Mouse (Mus musculus) liver, embryonic 14.5 days (tissue): ENCODE results near the gene Sf3b4. TPM values are rescaled to one million over a fixed set of nuclear protein-coding genes. Genes with fewer than 3 reads are reported as not detected.

ENCODE experiments used
- ATAC-seq: fragments of 200-750 bp; cut with Nextera tagmentation; 2 replicates; pipeline ENCODE4 v1.8.0; 2017; ENCODE audit warnings: moderate number of reproducible peaks, mild to moderate bottlenecking, moderate library complexity; ENCODE audit not compliant: insufficient read depth
- DNase-seq, 3 experiments: peaks; one replicate each; pipeline ENCODE4 v3.0.0-alpha.2; 2012 to 2013; ENCODE audit warnings: low read depth in 3 of 3, low spot score in 3 of 3
- H3K27ac ChIP-seq: fragments of 300-500 bp; sonication (generic); 2 replicates; pipeline ENCODE4 v1.5.1; 2014; ENCODE audit warnings: moderate library complexity, mild to moderate bottlenecking, control low read depth, inconsistent platforms
- H3K27me3 ChIP-seq: fragments of 300-500 bp; sonication (generic); 2 replicates; pipeline ENCODE4 v1.6.1; 2014; ENCODE audit warnings: mild to moderate bottlenecking, low read length, moderate library complexity; ENCODE audit not compliant: control insufficient read depth, insufficient read depth
- H3K36me3 ChIP-seq: fragments of 300-500 bp; sonication (generic); replicated peaks from 2 replicates; pipeline ENCODE4 v1.6.1; 2014; ENCODE audit warnings: low read depth; ENCODE audit not compliant: control insufficient read depth, insufficient read depth
- H3K4me1 ChIP-seq, 2 experiments: fragments of 200-500 bp in 1 of 2; fragments of 300-500 bp in 1 of 2; sonication (generic) in 1 of 2; replicated peaks; 2 replicates each; pipeline ENCODE4 v1.6.1; 2012 to 2014; ENCODE audit warnings: antibody characterized with exemption in 1 of 2, inconsistent platforms in 1 of 2, low read length in 1 of 2; ENCODE audit not compliant: control insufficient read depth in 2 of 2, insufficient read depth in 2 of 2
- H3K4me2 ChIP-seq: fragments of 300-500 bp; sonication (generic); 2 replicates; pipeline ENCODE4 v1.6.1; 2014; ENCODE audit warnings: low read depth, mild to moderate bottlenecking, control low read depth, moderate library complexity
- H3K4me3 ChIP-seq, 2 experiments: fragments of 200-500 bp in 1 of 2; fragments of 300-500 bp in 1 of 2; sonication (generic) in 1 of 2; 2 replicates each; pipeline ENCODE4 v1.5.1; 2012 to 2014; ENCODE audit warnings: low read depth in 2 of 2, low read length in 2 of 2, mild to moderate bottlenecking in 2 of 2, control low read depth in 1 of 2, inconsistent platforms in 1 of 2, moderate library complexity in 1 of 2; ENCODE audit not compliant: insufficient read depth in 1 of 2
- H3K9ac ChIP-seq: fragments of 300-500 bp; sonication (generic); replicated peaks from 2 replicates; pipeline ENCODE4 v1.6.1; 2014; ENCODE audit warnings: mild to moderate bottlenecking, control low read depth, moderate library complexity
- H3K9me3 ChIP-seq: fragments of 300-500 bp; sonication (generic); 2 replicates; pipeline ENCODE4 v1.6.1; 2016; ENCODE audit warnings: low read length, mixed read lengths; ENCODE audit not compliant: control insufficient read depth
- CTCF ChIP-seq: IDR thresholded peaks from 2 replicates; pipeline ENCODE4 v1.5.1; 2016; ENCODE audit warnings: antibody characterized with exemption, low read depth, control low read depth
- EP300 ChIP-seq: IDR thresholded peaks from 2 replicates; pipeline ENCODE4 v1.6.1; 2016; ENCODE audit warnings: antibody characterized with exemption, low read depth
- WGBS: fragments of 180-500 bp; shearing (Covaris S2); extraction: QIAGEN DNeasy Blood & Tissue Kit; methylation state at CpG from one replicate; pipeline ENCODE4 v1.1.7; 2014; ENCODE audit not compliant: insufficient replicate concordance; 5-methylcytosine and 5-hydroxymethylcytosine counted together
- polyA plus RNA-seq, 2 experiments: library from polyadenylated mRNA; depleted of rRNA in 1 of 2; stranded (reverse) in 1 of 2; unstranded in 1 of 2; fragments of >200 nt; fragmentation: Nextera tagmentation in 1 of 2; extraction: Ambion mirVana in 1 of 2; gene quantifications; 2 replicates each; pipeline versions ENCODE4 v1.2.1 to v1.2.3; 2012 to 2014

The Sf3b4 gene
- polyA plus RNA-seq (2012; rRNA removed) = 48.2 and 54.2 TPM in 2 replicates
- 75.4 and 83.8 TPM in 2 replicates for polyA plus RNA-seq (2014; fragmentation: Nextera tagmentation; extraction: Ambion mirVana)

DNA sequence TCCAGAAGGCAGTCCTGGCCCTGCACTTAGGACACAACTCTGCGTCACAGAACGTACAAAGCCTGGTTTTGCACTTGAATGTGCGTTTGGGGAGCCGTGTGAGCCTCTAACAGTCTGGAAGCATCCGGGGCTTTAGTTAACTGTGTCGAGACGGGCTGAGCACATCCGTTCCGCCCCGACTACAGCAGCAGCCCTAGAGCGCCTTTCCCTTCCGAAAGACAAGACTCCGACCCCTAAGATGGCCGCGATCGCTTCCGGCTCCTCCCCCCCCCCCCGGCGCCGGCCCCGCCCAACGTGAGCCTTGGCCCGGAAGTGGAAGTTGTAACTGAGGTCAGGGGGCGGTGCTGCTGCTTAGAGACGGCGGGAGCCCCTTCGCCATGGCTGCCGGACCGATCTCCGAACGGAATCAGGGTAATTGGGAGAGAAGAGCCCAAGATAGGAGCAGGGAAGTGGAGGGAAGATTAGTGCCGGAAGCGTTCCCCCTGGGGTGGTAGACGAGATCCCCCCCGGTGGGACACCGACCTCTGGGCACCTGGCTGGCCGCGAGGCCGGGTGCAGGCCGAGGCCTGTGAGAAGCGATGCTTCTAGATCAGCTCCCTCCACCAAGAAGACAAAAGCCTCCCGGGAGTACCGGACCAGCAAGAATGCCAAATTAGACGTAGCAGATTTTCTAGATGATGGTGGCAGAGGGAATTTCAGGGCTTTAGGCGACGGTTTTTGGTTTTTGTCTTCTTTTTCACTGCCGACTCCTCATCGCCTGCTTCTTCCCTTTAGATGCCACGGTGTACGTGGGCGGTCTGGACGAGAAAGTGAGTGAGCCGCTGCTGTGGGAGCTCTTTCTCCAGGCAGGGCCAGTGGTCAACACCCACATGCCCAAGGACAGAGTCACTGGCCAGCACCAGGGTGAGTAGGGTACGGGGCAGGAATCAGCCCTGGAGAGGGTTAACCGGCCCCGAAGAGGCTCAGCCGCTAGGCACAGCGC, at the start of gene Sf3b4:
Sf3b4 (plus strand) TSS at position 136 of the 982 bp plus-strand sequence.
- Histone ChIP-seq H3K4me3 (peak within 1 kb of the TSS; percentile 65 to 93), H3K9me3 (no peaks in the 10 kb centered on the region), H3K4me1 (peaks cover 7 to 12% of the 10 kb centered on the region in 2 experiments; a peak in 3 of 4 replicates), H3K4me2 (peak within 1 kb of the TSS; percentile 94), H3K27ac (peak within 1 kb of the TSS; percentile 92), H3K9ac (peak within 1 kb of the TSS; percentile 90), H3K27me3 (no peaks in the 10 kb centered on the region), H3K36me3 (peaks cover 32% of the 10 kb centered on the region)
- no peak for TF ChIP-seq CTCF
- TF ChIP-seq EP300 = no peak; the same call in none of the 2 replicates
- WGBS = under 1% methylated on average over 58 of the region's 58 CpGs
- ATAC-seq (peak; percentile 90), DNase-seq (peak; percentile 79 to 90 (median 82))

DNA sequence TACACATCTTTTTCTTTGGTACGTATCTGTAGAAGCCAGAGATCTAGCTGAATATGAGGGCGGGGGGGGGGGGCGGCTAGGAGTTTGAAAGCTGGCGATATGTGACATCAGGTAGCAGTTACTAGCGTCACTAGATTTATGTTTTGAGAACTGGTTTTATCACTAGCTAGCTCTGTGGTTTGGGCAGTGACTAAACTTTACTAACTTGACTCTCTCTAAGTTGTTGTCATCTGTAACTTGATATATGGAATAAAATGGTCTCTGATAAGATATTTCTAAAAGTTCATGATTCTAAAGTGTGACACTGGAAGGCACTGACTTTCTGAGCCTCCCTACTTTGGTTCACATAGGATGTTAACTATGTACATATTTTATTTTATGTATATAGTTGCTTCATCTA, 47.9 kb upstream of the Sf3b4 start:
- Histone ChIP-seq H3K27me3 (no peaks in the 10 kb centered on the region), H3K36me3 (no peaks in the 10 kb centered on the region; the same call in 1 of the 2 replicates), H3K9ac (no peak overlapping the region), H3K4me2 (no peak overlapping the region), H3K27ac (no peak overlapping the region), H3K4me3 (no peak overlapping the region), H3K4me1 (no peaks in the 10 kb centered on the region), H3K9me3 (no peaks in the 10 kb centered on the region)
- ATAC-seq (no peak), DNase-seq (no peak)
- TF ChIP-seq EP300 = no peak
- TF ChIP-seq CTCF = no peak
- 70% methylated on average over 5 of the region's 5 CpGs for WGBS

DNA sequence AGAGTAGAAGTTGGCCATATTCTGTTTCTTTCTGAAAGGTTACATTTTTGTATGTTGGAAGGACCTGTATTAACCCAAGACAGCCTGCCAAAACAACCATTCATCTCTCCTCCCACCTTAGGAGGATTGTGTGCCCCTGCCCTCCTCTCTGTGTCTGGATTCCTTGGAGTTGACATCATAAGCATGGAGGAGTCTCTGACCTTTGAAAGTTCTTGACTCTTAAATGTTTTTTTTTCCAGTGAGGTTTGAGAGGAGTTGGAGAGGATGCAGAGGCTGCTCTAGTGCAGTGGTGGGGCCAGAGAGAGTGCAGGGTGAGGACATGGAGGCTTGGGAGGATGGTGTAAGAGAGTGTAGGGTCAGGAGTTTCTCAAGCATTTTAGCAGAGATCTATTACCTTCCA, 44.0 kb upstream of the Sf3b4 start:
- Histone ChIP-seq H3K4me2 (no peak overlapping the region), H3K4me3 (no peak overlapping the region), H3K9ac (no peak overlapping the region), H3K4me1 (no peaks in the 10 kb centered on the region), H3K9me3 (no peaks in the 10 kb centered on the region), H3K27me3 (no peaks in the 10 kb centered on the region), H3K27ac (no peak overlapping the region), H3K36me3 (no peaks in the 10 kb centered on the region)
- DNase-seq (no peak), ATAC-seq (no peak)
- TF ChIP-seq CTCF (no peak), EP300 (no peak)

DNA sequence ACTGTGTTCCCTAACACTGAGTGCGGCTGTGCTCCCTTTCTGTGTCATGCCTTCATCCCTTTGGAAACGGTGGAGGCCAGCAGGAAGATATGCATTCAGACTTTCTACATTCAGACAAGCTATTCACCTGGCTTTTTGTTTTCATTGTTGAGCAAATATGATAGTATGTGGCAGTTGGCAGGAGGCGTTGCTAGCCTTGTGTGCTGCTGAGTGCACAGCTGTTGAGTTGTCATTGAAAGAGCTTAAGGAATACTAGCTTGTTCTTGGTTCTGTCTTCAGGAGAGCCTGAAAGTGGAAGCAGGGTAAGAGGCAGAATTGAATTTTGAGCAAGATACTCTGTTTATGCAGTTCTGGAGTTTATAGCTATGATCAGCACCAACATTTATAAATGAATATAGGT, 39.7 kb upstream of the Sf3b4 start:
- no peak for TF ChIP-seq CTCF
- TF ChIP-seq EP300 = no peak
- 80% methylated on average over 3 of the region's 3 CpGs for whole genome bisulfite sequencing
- no peak for ATAC-seq
- no peak for DNase-seq
- Histone ChIP-seq H3K4me3 (no peak overlapping the region), H3K27ac (no peak overlapping the region), H3K4me1 (no peaks in the 10 kb centered on the region), H3K9me3 (no peaks in the 10 kb centered on the region), H3K4me2 (no peak overlapping the region), H3K27me3 (no peaks in the 10 kb centered on the region), H3K36me3 (no peaks in the 10 kb centered on the region; the same call in 1 of the 2 replicates), H3K9ac (no peak overlapping the region)

DNA sequence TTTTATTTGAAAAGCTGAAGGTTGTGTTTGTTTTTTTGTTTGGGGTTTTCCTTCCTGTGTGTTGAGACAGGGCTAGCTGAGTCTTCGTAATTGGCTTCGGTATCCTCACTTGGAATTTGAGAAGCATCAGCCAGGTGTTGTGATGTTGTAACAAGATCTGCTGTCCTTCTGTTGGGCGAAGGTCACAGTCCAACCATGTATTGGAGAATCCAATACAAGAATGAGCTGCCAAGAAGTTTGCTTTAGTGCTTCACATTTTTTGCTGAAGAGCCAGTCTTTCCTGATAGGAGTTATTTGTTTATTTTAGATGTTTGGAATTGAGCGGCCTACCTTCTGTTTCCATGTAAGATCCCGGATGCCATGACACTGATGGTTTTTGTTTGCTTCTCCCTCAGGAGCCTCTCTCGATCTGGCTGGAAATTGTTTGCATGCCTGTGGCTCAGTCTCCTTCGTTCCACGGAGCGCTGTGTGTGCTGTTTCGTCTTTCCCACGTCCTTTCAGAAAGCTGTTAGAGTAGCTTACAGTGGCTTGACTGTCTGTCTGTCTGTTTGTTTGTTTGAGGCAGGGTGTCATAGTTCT, 38.7 kb upstream of the Sf3b4 start:
- ATAC-seq = no peak
- no peak overlapping the region for H3K27ac ChIP-seq
- no peak for TF ChIP-seq EP300
- TF ChIP-seq CTCF = no peak
- no peaks in the 10 kb centered on the region for H3K4me1 ChIP-seq
- no peaks in the 10 kb centered on the region; the same call in none of the 2 replicates for H3K36me3 ChIP-seq
- H3K4me3 ChIP-seq = no peak overlapping the region
- no peak overlapping the region for H3K9ac ChIP-seq
- H3K4me2 ChIP-seq = no peak overlapping the region
- no peak for DNase-seq
- H3K9me3 ChIP-seq = no peaks in the 10 kb centered on the region
- WGBS = 72% methylated on average over 11 of the region's 11 CpGs
- H3K27me3 ChIP-seq = no peaks in the 10 kb centered on the region
